Mouse (Mus musculus) A20 (cell line): ENCODE data around the gene Vmn1r34.
"Not testable (repeated sequence)": the region's sequence is repeated elsewhere in the genome, so short reads cannot be mapped to it uniquely, and the experiment has no call there.

Experiments used
- DNase-seq: peaks from one replicate; pipeline ENCODE4 v3.0.0-alpha.2; 2011; ENCODE audit warnings: low read depth, low spot score

Gene Vmn1r34

GRCm38 (mm10) chr6:66643779-66644178 lies at the start of gene Vmn1r34:
Vmn1r34 (minus strand) TSS chr6:66643879.
- DNase-seq: no peak

GRCm38 (mm10) chr6:66685806-66686205 lies 42.1 kb upstream of the Vmn1r34 start, which contains the start of gene Vmn1r35:
Vmn1r35 (minus strand) TSS chr6:66685906.
- DNase-seq: no peak

- not testable (repeated sequence) for DNase-seq
Measured at GRCm38 (mm10) chr6:66618182-66618581, 25.5 kb downstream of the Vmn1r34 start, which contains the start of gene Vmn1r33. Vmn1r33 (minus strand) TSS chr6:66618282.

DNA sequence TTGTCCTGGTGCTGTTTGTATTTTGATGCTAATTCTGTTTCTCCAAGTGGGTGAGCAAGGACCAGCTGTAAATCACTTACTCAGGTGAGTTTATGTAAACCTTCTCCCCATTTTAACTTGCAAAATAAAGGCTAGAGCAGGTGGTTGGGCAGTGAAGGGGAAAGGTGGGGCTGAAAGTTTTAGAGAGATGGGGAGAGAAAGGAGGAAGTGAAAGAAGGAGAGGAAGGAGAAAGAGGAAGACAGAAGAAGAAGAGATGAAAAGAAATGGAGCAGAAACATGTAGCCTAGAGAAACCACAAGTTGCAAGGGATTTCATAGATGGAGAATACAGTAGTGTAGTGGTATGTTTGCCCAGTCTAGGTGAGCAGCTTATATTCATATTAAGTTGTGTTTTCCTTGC lies 47.9 kb downstream of the Vmn1r34 start:
- DNase-seq: peak; percentile 74
